Mouse (Mus musculus): ENCODE data around the gene Kat6b.

Gene Kat6b

GRCm38 (mm10) chr14:21592985-21593750 lies 111.9 kb downstream of the Kat6b start:
- DNase-seq (ENCODE audit: low spot score) = no peak

DNA sequence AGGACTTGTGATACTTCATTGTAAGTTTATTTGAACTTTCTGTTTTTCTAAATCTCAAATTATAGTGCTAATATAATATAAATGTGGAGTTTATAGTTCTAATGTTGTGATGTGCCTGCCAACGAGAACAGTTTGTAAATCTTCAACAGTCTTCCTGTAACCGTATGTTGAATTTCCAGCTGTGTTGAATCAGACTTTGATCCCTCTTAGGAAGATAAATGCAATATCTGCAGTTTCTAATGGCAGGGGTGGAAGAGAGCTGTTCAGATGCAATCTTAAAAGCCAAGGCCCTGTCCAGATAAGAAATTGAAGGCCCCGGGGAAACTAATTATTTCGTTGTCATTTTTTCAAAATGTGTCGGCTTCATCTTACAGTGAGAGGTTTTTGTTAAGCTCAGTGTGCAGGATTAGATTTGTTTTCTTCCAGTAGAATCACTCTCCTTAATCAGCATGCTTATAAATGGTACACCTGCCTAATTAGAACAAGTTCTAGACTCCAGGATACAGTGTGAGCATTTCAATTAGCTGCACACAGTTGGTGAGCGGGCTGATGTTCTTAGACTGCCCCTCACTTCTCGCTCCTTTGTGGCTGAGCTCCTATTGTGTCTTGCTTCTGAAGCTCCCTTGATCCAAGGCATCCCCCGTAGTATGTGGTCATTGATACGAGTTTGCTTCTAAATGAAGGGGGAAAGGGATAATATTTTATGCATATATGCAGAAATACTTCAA lies 118.4 kb downstream of the Kat6b start:
- no peak for DNase-seq (ENCODE audit: low spot score)

DNA sequence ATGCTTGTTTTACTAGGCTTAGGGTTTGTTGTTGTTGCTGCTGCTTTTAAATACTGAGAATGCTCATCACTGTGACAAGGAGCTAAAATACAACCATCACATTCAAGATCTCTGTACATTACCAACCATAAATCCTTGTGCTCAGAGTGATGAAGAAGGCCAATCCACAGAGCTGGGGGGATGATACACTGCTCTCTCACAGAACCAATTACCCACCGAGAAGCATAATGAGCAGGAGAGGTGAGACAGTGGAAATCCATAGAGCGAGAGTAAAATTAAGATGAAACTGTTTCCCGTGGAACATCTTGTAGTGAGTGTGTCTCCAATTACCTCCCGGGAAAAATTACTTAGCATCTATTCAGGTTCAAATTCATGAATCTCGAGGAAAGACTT lies 118.9 kb downstream of the Kat6b start:
- no peak for DNase-seq (ENCODE audit: low spot score)

GRCm38 (mm10) chr14:21600628-21601027 lies 119.4 kb downstream of the Kat6b start:
- no peak for DNase-seq (ENCODE audit: low spot score)

DNA sequence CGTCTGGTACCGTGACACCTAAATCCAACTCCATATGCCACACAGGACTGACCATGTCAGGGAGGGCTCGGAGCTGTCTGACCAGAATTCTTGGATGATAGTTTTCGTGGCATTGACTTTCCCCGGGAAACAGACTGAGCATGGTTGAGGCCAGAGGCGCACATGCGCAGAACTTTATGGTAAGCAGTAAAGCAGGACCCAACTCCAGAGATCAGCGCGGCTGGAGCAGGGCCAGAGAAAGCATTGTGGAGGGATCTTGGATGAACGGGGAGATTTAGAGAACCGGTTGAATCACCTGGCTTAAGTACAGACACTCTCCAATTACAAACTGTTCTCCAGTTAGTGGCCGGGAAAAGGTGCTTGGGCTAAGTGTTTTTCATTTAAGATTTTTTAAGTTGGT lies 120.9 kb downstream of the Kat6b start:
- no peak for DNase-seq (ENCODE audit: low spot score)

DNA sequence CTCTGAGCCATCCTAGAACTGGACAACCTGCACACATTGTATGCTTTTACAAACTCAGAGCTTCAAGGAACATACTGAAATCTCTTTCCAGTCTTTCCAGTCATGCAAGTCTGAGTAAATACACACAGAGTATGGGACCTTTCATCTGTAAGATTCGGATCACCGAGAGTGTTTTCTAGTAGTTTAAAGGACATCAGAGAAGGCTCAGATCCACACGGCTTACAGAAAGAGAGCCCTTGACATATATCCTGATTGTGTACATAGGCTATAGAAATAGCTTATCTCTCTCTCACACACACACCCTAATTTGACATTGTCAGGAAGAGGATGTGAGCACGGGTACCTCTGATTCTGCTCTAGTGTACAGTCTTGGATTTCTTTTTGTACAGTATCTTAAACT lies 121.7 kb downstream of the Kat6b start:
- no peak for DNase-seq (ENCODE audit: low spot score)

DNA sequence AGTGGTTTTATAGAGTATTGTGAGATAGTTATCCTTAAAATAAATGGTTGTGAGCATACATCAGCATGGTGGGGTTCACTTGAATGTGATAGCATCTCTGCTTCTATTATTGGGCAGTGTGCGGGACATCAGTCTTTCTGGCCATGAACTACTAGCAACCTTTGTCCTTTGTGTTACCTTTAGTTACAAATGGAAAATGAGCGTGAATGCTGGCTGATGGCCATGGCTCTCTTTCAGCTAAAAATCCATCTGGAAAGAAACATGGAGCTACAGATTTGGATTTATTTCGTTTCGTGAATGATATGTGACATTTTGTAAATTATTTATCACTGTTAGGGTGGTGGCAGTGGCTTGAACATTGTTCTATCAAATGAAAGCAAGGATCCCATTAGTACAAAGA lies 126.5 kb downstream of the Kat6b start:
- no peak for DNase-seq (ENCODE audit: low spot score)

- no peak for DNase-seq (ENCODE audit: low spot score)
Measured at GRCm38 (mm10) chr14:21608886-21609285, 127.7 kb downstream of the Kat6b start.

DNA sequence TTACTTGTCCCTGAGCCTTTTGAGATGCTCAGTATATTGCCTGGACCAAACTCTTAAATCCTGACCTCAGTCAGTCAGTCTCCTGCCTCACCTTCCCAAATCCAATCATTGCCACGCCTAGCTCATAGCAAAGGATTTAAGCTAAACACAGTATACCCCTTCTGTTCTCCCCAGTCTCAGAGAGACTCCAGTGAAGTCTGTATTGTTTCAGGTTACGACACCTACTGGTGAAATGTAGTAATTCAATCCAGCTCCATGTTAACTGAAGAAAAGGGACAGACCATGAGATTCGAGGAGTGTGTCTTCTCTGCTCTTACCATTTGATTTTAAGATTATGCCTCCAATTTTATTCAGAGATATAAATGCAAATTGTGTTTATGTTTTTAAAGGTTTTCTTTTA lies 129.0 kb downstream of the Kat6b start:
- DNase-seq (ENCODE audit: low spot score) = peak; percentile 31

GRCm38 (mm10) chr14:21613031-21613430 lies 131.8 kb downstream of the Kat6b start:
- no peak for DNase-seq (ENCODE audit: low spot score)

- DNase-seq (ENCODE audit: low spot score) = no peak
Measured at GRCm38 (mm10) chr14:21614103-21614502, 132.9 kb downstream of the Kat6b start.

GRCm38 (mm10) chr14:21615853-21616252 lies 134.6 kb downstream of the Kat6b start:
- no peak for DNase-seq (ENCODE audit: low spot score)

DNA sequence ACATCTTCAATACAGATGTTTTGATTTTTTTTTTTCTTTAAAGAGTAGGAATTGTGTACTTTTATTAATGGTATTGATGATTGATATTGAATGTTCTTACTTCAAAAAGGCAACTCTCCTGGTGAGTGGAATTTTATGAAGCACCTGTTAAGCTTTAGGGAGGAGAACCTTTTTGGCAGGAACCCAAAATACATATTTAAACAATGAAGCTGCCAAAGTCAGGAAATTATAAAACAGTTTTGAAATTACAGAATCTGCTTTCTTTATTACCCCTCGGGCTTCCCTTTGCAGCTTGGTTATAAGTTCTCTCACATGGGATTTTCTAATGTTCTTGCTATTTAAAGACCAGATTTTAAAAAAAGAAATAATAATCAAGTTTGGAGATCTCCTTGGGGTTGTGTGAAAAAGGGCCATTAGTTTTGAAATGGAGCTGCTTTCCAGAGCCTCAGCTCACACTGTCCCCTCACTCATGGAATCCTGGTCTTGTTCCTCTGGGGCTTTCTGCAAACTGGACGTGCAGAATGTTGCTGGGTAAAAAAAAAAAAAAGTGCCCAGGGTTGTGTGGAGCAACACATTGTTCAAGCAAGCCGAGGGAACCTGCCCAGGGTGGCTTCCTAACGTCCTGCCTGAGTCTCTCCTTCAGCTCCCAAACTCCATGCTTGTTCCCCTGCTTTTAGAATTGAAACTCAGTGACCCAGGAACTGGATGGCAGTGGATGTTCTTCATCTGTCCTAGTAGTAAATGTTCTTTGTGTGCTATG lies 136.2 kb downstream of the Kat6b start:
- DNase-seq (ENCODE audit: low spot score) = no peak

- DNase-seq (ENCODE audit: low spot score) = no peak
Measured at GRCm38 (mm10) chr14:21619951-21620350, 138.7 kb downstream of the Kat6b start.

GRCm38 (mm10) chr14:21625946-21626345 lies 144.7 kb downstream of the Kat6b start:
- no peak for DNase-seq (ENCODE audit: low spot score)

DNA sequence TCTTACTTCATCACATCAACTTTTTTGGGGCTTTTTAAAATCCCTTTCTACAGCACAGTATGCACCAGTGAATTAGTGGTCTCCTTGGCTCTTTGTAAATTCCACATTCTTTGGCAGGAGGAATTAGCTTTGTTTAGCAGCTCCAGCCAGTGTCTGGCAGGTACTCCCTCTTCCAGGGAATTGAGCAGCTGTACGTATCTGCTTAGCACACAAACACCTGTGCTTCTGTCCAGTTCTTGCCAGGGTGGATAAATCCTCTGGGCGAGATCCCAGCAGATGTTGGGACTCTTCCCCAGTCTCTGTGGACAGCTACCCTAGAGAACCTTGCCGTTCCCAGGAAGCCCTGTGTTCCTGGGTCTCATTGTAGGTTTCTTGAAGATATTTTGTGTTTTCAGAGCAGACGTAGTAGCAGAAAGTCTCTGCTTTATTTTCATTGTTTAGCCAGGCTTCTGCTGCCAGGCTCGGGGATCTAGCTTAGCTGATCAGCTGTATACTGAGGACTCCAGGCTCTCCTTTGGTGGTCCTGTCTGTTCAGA lies 150.5 kb downstream of the Kat6b start:
- no peak for DNase-seq (ENCODE audit: low spot score)

DNA sequence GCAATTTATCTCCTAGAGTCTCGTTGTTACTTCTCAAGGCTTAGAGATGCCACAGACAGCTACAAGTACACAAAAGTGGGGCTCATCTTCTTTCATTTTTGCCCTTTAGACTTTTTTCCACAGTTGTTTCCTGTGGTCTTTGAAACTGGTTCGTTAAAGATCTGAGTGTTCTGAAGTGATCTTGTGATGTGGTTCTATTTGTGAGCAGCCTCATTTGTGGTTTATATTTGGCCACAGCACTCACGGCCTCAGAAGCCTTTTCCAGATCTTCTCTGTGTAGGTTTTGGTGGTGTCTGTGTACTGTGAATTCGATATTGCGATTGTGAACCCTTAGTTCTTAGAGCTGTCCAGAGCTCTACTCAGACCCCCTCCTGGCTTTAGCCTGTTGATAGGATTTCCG lies 155.3 kb downstream of the Kat6b start:
- no peak for DNase-seq (ENCODE audit: low spot score)

- DNase-seq (ENCODE audit: low spot score) = no peak
Measured at GRCm38 (mm10) chr14:21640806-21641435, 159.7 kb downstream of the Kat6b start.

DNA sequence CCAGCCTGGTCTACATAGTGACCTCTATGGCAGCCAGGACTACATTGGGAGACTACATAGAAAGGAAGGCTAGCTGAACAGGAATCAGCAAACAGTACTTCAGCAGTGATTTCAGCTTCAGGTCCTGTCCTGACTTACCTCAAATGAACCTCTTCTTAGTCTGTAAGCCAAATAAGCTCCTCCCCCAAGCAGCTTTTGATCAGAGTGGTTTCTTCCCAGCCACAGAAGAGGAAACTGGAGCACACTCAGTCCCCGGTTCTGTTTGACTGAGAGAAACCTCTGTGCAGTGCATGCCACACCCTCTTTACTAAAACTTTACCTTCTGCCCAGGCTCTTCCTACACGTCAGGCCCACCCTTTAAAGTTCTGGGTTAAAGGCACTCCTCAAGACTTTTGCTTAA lies 172.6 kb downstream of the Kat6b start:
- no peak for DNase-seq (ENCODE audit: low spot score)

DNA sequence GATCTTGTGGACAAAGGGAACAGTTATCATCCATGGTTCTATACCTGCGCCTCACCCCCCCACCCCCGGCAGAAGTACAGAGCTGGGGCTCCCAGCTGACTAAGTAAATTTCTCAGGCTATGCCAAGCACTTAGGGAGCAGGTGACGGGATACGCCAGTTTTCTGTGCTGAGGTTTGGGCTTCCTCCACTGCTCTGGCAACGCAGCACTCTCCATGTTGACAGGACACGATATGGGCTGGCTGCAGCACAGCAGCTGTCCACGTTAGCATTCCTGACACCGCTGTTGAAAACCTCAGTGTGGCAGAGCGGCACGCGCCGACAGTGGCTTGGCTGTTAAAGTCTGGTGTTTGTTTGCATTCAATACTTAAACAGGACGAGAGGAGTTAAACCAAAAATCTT lies 177.9 kb downstream of the Kat6b start:
- DNase-seq (ENCODE audit: low spot score) = no peak

DNA sequence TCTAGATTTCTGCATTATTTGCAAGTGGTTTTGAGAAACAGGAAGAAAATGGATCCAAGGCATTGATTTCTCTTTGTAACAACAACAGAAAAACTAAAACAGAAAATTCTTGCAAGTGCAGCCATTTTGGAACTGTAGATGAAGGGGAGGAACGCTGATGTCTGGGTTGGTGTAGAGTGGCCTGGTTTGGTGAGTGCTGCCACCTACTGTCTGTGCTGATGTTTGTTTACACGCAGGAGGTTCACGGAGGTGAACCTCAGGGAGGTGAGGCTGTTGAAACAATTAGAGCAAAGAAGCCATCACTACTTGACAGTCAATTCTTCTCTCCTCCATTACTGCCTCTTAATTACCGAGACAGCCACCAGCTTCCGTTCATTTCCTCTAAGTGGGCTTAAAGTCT lies 178.4 kb downstream of the Kat6b start:
- no peak for DNase-seq (ENCODE audit: low spot score)

- no peak for DNase-seq (ENCODE audit: low spot score)
Measured at GRCm38 (mm10) chr14:21662465-21663142, 181.4 kb downstream of the Kat6b start.

All from yolk sac, embryonic 10.5 days (tissue).